Mouse (Mus musculus): Measurements from ENCODE around the gene Rdh16f1. TPM values are rescaled to one million over a fixed set of nuclear protein-coding genes. Genes with fewer than 3 reads are reported as not detected.
A peak's percentile ranks its signal among the peaks of the same experiment; 100 is the strongest.

The Rdh16f1 gene
- polyA plus RNA-seq (2014; fragmentation: Nextera tagmentation; extraction: Ambion mirVana), result not detected in 2 replicates

DNA sequence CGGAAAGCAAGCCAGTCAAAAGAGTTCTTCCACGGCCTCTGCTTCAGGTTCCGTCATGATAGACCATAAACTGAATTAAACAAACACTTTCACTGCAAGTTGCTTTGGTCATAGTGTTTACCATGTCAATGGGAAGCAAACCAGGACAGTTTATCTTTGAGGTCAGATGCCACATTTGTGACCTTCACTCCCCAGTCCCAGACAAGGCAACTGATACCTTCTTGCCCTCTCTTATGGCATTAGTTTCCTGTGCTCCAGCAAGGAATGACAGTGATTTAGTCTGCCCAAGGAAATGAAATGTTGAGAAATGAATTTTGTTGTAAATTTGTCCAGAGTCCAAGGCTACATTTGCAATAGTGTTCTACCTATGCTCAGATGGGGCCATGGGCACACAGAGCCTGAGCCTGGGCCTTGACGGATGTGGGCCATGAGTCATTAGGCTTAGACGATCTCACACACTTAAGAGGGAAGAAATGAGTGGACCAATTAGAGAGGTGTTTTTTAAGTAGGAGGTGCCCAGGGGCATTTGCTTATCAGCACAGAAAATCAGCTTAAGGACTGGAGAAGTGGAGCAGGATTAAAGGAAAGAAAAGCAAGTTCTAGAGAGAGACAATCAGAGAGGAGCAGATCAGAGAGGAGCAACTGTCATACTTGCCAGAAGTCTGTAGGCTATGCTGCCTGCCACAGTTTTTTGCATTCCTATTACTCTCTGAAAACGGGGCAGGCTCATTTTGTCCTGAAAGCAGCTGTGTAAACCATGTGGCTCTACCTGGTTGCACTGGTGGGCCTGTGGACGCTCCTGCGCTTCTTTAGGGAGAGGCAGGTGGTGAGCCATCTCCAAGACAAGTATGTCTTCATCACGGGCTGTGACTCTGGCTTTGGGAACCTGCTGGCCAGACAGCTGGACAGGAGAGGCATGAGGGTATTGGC lies at the start of gene Rdh16f1, which contains the start of gene Rdh1:
Rdh16f1 (plus strand) TSS at position 607 of the 930 bp plus-strand sequence.
Rdh1 (plus strand) TSS at position 541 of the 930 bp plus-strand sequence.
- WGBS, result 80% methylated on average over 9 of the region's 9 CpGs
- no peak for ATAC-seq (ENCODE audit: low FRiP score)
- DNase-seq (ENCODE audit: low spot score), result no peak
- H3K27ac ChIP-seq, result no peak within 1 kb of the TSS
- H3K4me1 ChIP-seq (replicated peaks; ENCODE audit: control insufficient read depth, insufficient read depth, low read length), result no peaks in the 10 kb centered on the region
- no peaks in the 10 kb centered on the region for H3K9me3 ChIP-seq (ENCODE audit: control insufficient read depth, low read length)
- H3K9ac ChIP-seq, result no peak within 1 kb of the TSS
- H3K4me2 ChIP-seq (replicated peaks), result no peak within 1 kb of the TSS
- H3K4me3 ChIP-seq (replicated peaks; ENCODE audit: low read length), result no peak within 1 kb of the TSS
- H3K27me3 ChIP-seq (ENCODE audit: control insufficient read depth, insufficient read depth, low read length), result no peaks in the 10 kb centered on the region
- H3K36me3 ChIP-seq (replicated peaks; ENCODE audit: control insufficient read depth, insufficient read depth), result no peaks in the 10 kb centered on the region

DNA sequence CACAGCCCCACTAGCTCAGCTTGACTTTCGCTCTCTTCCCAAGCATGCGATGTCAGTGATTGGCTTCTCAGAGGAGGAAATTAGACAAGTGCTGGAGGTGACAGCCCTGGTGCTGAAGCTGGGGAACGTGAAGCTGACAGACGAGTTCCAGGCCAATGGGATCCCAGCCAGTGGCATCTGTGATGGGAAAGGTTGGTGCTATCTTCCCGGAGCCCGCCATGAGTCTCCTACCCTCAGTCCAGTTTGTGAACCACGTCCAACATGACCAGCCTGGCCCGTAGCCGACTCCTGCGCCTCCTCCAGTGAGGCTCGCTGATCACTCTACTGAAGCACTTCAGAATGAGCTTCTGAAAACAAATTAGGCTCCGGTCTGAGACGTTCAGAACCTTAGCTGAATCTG lies 49.3 kb upstream of the Rdh16f1 start:
- 88% methylated on average over 13 of the region's 13 CpGs for WGBS

DNA sequence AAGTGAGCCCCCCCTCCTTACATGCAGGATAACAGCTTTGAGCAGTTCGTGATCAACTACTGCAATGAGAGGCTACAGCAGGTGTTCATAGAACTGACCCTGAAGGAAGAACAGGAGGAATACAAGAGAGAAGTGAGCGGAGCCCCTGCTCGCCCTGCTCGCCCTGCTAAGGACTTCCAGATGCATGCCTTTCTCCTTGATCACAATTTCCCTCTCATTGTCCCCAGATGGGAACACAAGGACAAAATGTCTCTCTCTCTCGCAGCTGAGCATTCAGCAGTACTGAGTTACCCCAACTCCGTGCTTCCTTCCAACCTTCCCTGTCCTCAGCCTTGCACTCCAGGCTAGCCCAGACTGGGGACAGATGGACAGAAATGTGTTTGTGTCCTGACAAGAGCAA lies 46.9 kb upstream of the Rdh16f1 start:
- Histone ChIP-seq H3K4me3 (replicated peaks; ENCODE audit: low read length) (no peak overlapping the region), H3K27me3 (ENCODE audit: control insufficient read depth, insufficient read depth, low read length) (no peaks in the 10 kb centered on the region), H3K36me3 (replicated peaks; ENCODE audit: control insufficient read depth, insufficient read depth) (no peaks in the 10 kb centered on the region), H3K4me1 (replicated peaks; ENCODE audit: control insufficient read depth, insufficient read depth, low read length) (no peaks in the 10 kb centered on the region), H3K27ac (no peak overlapping the region), H3K9ac (no peak overlapping the region), H3K9me3 (ENCODE audit: control insufficient read depth, low read length) (no peaks in the 10 kb centered on the region), H3K4me2 (replicated peaks) (no peak overlapping the region)
- ATAC-seq (ENCODE audit: low FRiP score), result no peak
- 76% methylated on average over 6 of the region's 6 CpGs for WGBS
- DNase-seq (ENCODE audit: low spot score), result no peak

More for the DNA sequence above, 49.3 kb upstream of the Rdh16f1 start:
- Histone ChIP-seq H3K36me3 (replicated peaks; ENCODE audit: control insufficient read depth, insufficient read depth) (no peaks in the 10 kb centered on the region), H3K27ac (no peak overlapping the region), H3K9me3 (ENCODE audit: control insufficient read depth, low read length) (no peaks in the 10 kb centered on the region), H3K4me1 (replicated peaks; ENCODE audit: control insufficient read depth, insufficient read depth, low read length) (no peaks in the 10 kb centered on the region), H3K9ac (no peak overlapping the region), H3K27me3 (ENCODE audit: control insufficient read depth, insufficient read depth, low read length) (no peaks in the 10 kb centered on the region), H3K4me2 (replicated peaks) (no peak overlapping the region), H3K4me3 (replicated peaks; ENCODE audit: low read length) (no peak overlapping the region)
- ATAC-seq (ENCODE audit: low FRiP score), result no peak
- no peak for DNase-seq (ENCODE audit: low spot score)

DNA sequence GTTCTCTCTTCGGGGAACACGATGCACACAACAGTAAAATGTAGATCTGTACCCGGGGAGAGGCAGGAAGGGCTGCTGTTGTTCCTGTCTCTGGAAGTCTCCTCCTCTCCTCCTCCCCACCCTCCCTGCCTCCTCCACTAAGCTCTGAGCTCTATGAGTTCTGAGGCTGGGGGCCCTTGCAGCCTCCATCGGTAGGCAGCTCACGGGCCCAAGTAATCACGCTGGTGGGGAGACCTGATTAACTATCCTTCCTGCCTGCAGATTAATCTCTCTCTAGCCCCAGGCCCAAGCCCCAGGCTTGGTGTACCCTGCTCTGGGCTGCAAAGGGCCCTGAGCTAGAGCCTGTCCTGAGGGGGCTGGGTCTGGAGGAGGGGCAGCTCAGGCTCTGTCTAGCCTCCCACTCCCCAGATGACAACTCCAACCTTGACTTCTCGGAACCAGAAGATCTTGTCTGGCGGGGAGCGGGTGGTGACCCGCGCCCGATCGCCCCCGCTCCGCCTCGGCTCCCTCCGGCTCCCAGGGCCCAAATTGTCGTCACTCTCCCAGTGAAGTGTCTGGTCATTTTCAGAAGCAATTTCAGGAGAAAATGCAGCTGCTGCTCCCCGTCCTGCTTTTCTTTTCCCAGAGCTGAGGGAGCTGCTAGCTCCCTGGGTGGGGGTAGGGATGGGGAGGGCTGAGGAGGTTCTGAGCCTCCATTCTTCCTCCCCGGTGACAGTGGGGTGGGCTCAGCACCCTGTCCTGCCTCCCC lies 37.7 kb upstream of the Rdh16f1 start:
- Histone ChIP-seq H3K4me3 (replicated peaks; ENCODE audit: low read length) (no peak overlapping the region), H3K4me1 (replicated peaks; ENCODE audit: control insufficient read depth, insufficient read depth, low read length) (peaks cover 15% of the 10 kb centered on the region), H3K27ac (no peak overlapping the region), H3K36me3 (replicated peaks; ENCODE audit: control insufficient read depth, insufficient read depth) (no peaks in the 10 kb centered on the region), H3K27me3 (ENCODE audit: control insufficient read depth, insufficient read depth, low read length) (no peaks in the 10 kb centered on the region), H3K9me3 (ENCODE audit: control insufficient read depth, low read length) (no peaks in the 10 kb centered on the region), H3K9ac (peak overlapping the region; percentile 12; the same call in 1 of the 2 replicates), H3K4me2 (replicated peaks) (peak overlapping the region; percentile 38)
- peak; percentile 56; the same call in 1 of the 2 replicates for ATAC-seq (ENCODE audit: low FRiP score)
- 19% methylated on average over 20 of the region's 20 CpGs for WGBS
- no peak for DNase-seq (ENCODE audit: low spot score)

DNA sequence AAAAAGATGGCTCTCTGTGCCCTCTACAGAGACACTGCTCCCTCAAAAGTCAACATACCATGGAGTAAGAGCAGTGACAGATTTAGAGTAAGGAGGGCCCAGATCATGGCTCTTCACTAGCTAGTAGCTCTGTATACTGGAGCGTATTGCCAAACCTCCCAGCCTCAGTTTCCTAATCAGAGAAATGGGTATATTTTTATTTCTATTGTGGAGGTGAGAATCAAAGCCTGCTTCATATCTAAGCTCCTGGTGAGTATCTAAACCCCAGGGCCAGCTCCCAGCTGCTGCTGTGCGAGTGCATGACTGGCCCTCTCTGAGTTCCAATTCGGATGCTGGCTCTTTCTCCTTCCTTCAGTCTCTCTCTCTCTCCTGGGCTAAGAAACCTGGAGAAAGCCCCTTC lies 35.4 kb upstream of the Rdh16f1 start, which contains the start of gene Tac2:
Tac2 (plus strand) TSS at position 301 of the 400 bp plus-strand sequence.
- peaks cover 15% of the 10 kb centered on the region for H3K4me1 ChIP-seq (replicated peaks; ENCODE audit: control insufficient read depth, insufficient read depth, low read length)

DNA sequence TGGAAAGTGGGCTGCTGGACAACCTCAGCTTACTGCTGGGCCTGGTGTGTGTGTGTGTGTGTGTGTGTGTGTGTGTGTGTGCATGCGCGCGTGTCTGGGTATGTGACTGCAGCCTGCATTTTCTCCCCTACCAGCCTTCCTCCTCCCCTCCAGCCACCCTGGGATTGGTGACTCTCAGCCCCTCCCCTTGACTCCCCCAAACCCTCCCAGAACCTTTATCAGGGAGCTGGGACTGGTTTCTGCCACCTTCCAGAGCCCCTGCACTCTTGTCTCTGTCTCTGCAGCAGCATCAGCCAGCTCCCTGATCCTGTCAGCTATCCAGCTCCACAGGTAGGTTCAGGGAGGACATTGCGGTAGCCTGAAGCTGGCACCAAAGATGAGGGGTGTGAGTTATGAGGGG lies 34.5 kb upstream of the Rdh16f1 start:
- Histone ChIP-seq H3K4me1 (replicated peaks; ENCODE audit: control insufficient read depth, insufficient read depth, low read length) (peaks cover 15% of the 10 kb centered on the region), H3K4me2 (replicated peaks) (no peak overlapping the region), H3K9me3 (ENCODE audit: control insufficient read depth, low read length) (no peaks in the 10 kb centered on the region), H3K9ac (no peak overlapping the region), H3K36me3 (replicated peaks; ENCODE audit: control insufficient read depth, insufficient read depth) (no peaks in the 10 kb centered on the region), H3K27ac (no peak overlapping the region), H3K4me3 (replicated peaks; ENCODE audit: low read length) (no peak overlapping the region), H3K27me3 (ENCODE audit: control insufficient read depth, insufficient read depth, low read length) (no peaks in the 10 kb centered on the region)
- WGBS, result 88% methylated on average over 4 of the region's 4 CpGs
- ATAC-seq (ENCODE audit: low FRiP score), result no peak
- DNase-seq (ENCODE audit: low spot score), result no peak

More for the DNA sequence above, 35.4 kb upstream of the Rdh16f1 start, which contains the start of gene Tac2:
- H3K36me3 ChIP-seq (replicated peaks; ENCODE audit: control insufficient read depth, insufficient read depth), result no peaks in the 10 kb centered on the region
- no peak within 1 kb of the TSS for H3K4me2 ChIP-seq (replicated peaks)
- no peak within 1 kb of the TSS for H3K9ac ChIP-seq
- no peak within 1 kb of the TSS for H3K4me3 ChIP-seq (replicated peaks; ENCODE audit: low read length)
- H3K27me3 ChIP-seq (ENCODE audit: control insufficient read depth, insufficient read depth, low read length), result no peaks in the 10 kb centered on the region
- H3K27ac ChIP-seq, result no peak within 1 kb of the TSS
- DNase-seq (ENCODE audit: low spot score) (no peak), ATAC-seq (ENCODE audit: low FRiP score) (no peak)
- H3K9me3 ChIP-seq (ENCODE audit: control insufficient read depth, low read length), result no peaks in the 10 kb centered on the region
- WGBS, result 81% methylated on average over 3 of the region's 3 CpGs

DNA sequence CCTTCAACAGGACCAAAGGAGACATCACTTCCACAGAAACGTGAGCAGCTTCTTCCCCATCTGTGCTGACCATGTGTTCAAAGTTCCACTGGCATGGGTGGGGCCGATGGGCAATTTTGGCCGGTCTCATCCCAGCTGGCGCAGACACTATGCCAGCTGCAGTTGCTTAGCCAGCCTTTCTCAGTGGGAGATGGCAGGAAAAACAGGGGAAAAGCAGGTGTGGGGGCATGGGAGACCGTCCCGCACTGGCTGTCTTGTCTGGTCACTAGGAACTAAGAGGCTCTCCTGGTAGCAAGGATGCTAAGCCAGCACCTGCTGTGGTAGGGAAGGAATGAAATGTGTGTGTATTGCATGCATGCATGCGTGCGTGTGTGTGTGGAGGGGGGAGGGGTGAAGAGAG lies 31.1 kb upstream of the Rdh16f1 start:
- no peak overlapping the region for H3K4me2 ChIP-seq (replicated peaks)
- ATAC-seq (ENCODE audit: low FRiP score), result no peak; the same call in 1 of the 2 replicates
- no peaks in the 10 kb centered on the region for H3K36me3 ChIP-seq (replicated peaks; ENCODE audit: control insufficient read depth, insufficient read depth)
- H3K9ac ChIP-seq, result no peak overlapping the region
- 71% methylated on average over 8 of the region's 8 CpGs for WGBS
- no peaks in the 10 kb centered on the region for H3K27me3 ChIP-seq (ENCODE audit: control insufficient read depth, insufficient read depth, low read length)
- 0 out of 2 replicates have a peak, but pooled peaks cover 4% of the 10 kb centered on the region for H3K4me1 ChIP-seq (replicated peaks; ENCODE audit: control insufficient read depth, insufficient read depth, low read length)
- H3K27ac ChIP-seq, result no peak overlapping the region
- no peak overlapping the region for H3K4me3 ChIP-seq (replicated peaks; ENCODE audit: low read length)
- no peak for DNase-seq (ENCODE audit: low spot score)
- H3K9me3 ChIP-seq (ENCODE audit: control insufficient read depth, low read length), result no peaks in the 10 kb centered on the region

DNA sequence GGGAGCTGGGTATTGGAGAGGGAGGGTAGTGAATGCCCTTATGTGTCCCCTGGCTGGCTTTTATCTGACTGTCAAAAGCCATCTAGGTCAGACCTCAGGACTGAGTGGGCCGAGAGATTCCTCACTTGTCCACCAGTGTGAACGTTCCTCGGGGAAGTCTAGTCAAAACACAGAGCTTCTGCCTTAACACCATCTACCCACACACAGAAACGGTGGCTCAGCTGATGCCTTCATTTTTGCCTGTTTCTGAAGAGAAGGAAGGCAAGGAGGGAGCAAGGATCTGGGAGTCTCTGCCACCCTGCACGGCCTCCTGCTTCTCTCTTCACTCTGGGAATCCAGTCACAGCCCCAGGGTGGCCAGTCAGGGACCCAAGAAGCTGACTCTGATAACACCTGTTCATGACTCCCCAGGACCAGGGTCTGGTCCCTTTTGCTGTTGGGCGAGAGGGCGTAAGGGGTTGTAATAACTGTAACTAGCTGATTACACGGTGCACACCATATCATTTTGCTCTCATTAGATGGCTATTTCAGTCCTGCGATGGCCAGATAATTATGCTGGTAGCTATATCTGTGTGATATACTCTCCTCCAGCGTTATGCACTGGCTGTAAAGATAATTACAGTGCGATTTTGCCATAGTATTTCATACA lies 29.2 kb upstream of the Rdh16f1 start:
- Histone ChIP-seq H3K9ac (no peak overlapping the region), H3K27me3 (ENCODE audit: control insufficient read depth, insufficient read depth, low read length) (no peaks in the 10 kb centered on the region), H3K27ac (no peak overlapping the region), H3K36me3 (replicated peaks; ENCODE audit: control insufficient read depth, insufficient read depth) (no peaks in the 10 kb centered on the region), H3K4me1 (replicated peaks; ENCODE audit: control insufficient read depth, insufficient read depth, low read length) (0 out of 2 replicates have a peak, but pooled peaks cover 4% of the 10 kb centered on the region), H3K4me2 (replicated peaks) (no peak overlapping the region), H3K4me3 (replicated peaks; ENCODE audit: low read length) (no peak overlapping the region), H3K9me3 (ENCODE audit: control insufficient read depth, low read length) (no peaks in the 10 kb centered on the region)
- 57% methylated on average over 11 of the region's 11 CpGs for WGBS
- no peak for ATAC-seq (ENCODE audit: low FRiP score)
- no peak for DNase-seq (ENCODE audit: low spot score)

All from hindbrain, embryonic 14.5 days (tissue).